8 mouse cellular contexts compared by ENCODE assay signal in genomic region chr13:29985101-29985854, GRCm38 (mm10). TPM values are rescaled to one million over a fixed set of nuclear protein-coding genes. Genes with fewer than 3 reads are reported as not detected.
DNase-seq lines count a peak whose midpoint lies in the region; ATAC-seq and TF ChIP-seq lines count a peak whose summit lies in the region.

No protein-coding gene starts in this region.

- peak overlapping the region; percentile 93 for H3K9ac ChIP-seq in forebrain, embryonic 15.5 days (replicated peaks)
- peak overlapping the region; percentile 96 for H3K9ac ChIP-seq in hindbrain, embryonic 13.5 days

- no peak for TF ChIP-seq CTCF in G1E (IDR thresholded peaks at IDR 0.05; ENCODE audit: low read depth, low read length)

- peak overlapping the region; percentile 100 for H3K4me2 ChIP-seq in forebrain, embryonic 15.5 days (replicated peaks)
- peak overlapping the region; percentile 99 for H3K4me2 ChIP-seq in hindbrain, embryonic 13.5 days

- DNase-seq in G1E (ENCODE audit: low spot score) (peak; percentile 22), adipocyte (ENCODE audit: low spot score) (no peak)
- DNase-seq in left cerebral cortex, adult 18-20 months (ENCODE audit: low spot score in 2 of 2), result peak; percentile 16 to 36
- peak; percentile 26 for DNase-seq in spleen, adult 12 weeks (ENCODE audit: low spot score)

- no peak for ATAC-seq in G1E (ENCODE audit: extremely low read depth, insufficient number of reproducible peaks, low FRiP score, poor library complexity, severe bottlenecking)
- peak; percentile 3; the same call in 1 of the 2 replicates for ATAC-seq in forebrain, embryonic 15.5 days (replicated peaks)
- ATAC-seq in hindbrain, embryonic 13.5 days (ENCODE audit: low FRiP score), result peak; percentile 1

- WGBS in forebrain, embryonic 15.5 days, result under 1% methylated on average over 60 of the region's 62 CpGs
- under 1% methylated on average over 61 of the region's 62 CpGs for WGBS in hindbrain, embryonic 13.5 days
- WGBS in macrophage (ENCODE audit: missing documents), result under 1% methylated on average over 62 of the region's 62 CpGs

- peaks cover 30% of the 10 kb centered on the region for H3K4me1 ChIP-seq in G1E (ENCODE audit: insufficient read depth, low read depth, low read length)
- no peaks in the 10 kb centered on the region for H3K4me1 ChIP-seq in brown adipose tissue, adult 24 weeks (ENCODE audit: control insufficient read depth, insufficient read depth, insufficient read length, low read length)
- peaks cover 27% of the 10 kb centered on the region for H3K4me1 ChIP-seq in forebrain, embryonic 15.5 days
- peaks cover 34% of the 10 kb centered on the region for H3K4me1 ChIP-seq in hindbrain, embryonic 13.5 days (replicated peaks)

- no peaks in the 10 kb centered on the region for H3K9me3 ChIP-seq in G1E (replicated peaks)
- no peaks in the 10 kb centered on the region for H3K9me3 ChIP-seq in forebrain, embryonic 15.5 days
- no peaks in the 10 kb centered on the region for H3K9me3 ChIP-seq in hindbrain, embryonic 13.5 days

- H3K4me3 ChIP-seq in G1E (ENCODE audit: low read depth, low read length), result peak overlapping the region; percentile 94
- peak overlapping the region; percentile 72 for H3K4me3 ChIP-seq in brown adipose tissue, adult 24 weeks (ENCODE audit: insufficient read depth, low read depth, low read length)
- peak overlapping the region; percentile 94 for H3K4me3 ChIP-seq in forebrain, embryonic 15.5 days
- H3K4me3 ChIP-seq in hindbrain, embryonic 13.5 days, result peak overlapping the region; percentile 92
- H3K4me3 ChIP-seq in macrophage (ENCODE audit: inconsistent target), result peak overlapping the region; percentile 43

- no peaks in the 10 kb centered on the region for H3K27me3 ChIP-seq in G1E (ENCODE audit: insufficient read depth, low read length)
- H3K27me3 ChIP-seq in forebrain, embryonic 15.5 days, result no peaks in the 10 kb centered on the region
- H3K27me3 ChIP-seq in hindbrain, embryonic 13.5 days, result no peaks in the 10 kb centered on the region

- peaks cover 36% of the 10 kb centered on the region for H3K79me2 ChIP-seq in macrophage (ENCODE audit: inconsistent target)

- H3K27ac ChIP-seq in brown adipose tissue, adult 24 weeks (replicated peaks; ENCODE audit: low read depth, low read length), result no peak overlapping the region
- H3K27ac ChIP-seq in forebrain, embryonic 15.5 days (replicated peaks), result peak overlapping the region; percentile 86
- H3K27ac ChIP-seq in hindbrain, embryonic 13.5 days, result peak overlapping the region; percentile 93
- H3K27ac ChIP-seq in macrophage, result peak overlapping the region; percentile 70

- H3K36me3 ChIP-seq in G1E (replicated peaks), result peaks cover 20% of the 10 kb centered on the region
- no peaks in the 10 kb centered on the region for H3K36me3 ChIP-seq in forebrain, embryonic 15.5 days
- no peaks in the 10 kb centered on the region for H3K36me3 ChIP-seq in hindbrain, embryonic 13.5 days
- H3K36me3 ChIP-seq in macrophage (ENCODE audit: inconsistent target), result no peaks in the 10 kb centered on the region

RNA-seq across cellular contexts. Expression of gene E2f3, which starts 0.6 kb away (rescaled TPM):
- total RNA-seq in G1E (2014; fragmentation: Nextera tagmentation) (15.5 and 19.8 TPM in 2 replicates), G1E (2017) (13.0 and 15.4 TPM in 2 replicates)
- polyA plus RNA-seq in G1E (2012) (15.5 and 20.0 TPM in 2 replicates), macrophage (2018) (7.9 to 14.8 TPM (median 8.2 TPM) in 3 replicates)
- polyA plus RNA-seq in brown adipose tissue, adult 24 weeks (2012; ENCODE audit: insufficient read depth, insufficient read length, missing spikeins), result 2.2 and 4.2 TPM in 2 replicates
- 7.5 and 8.5 TPM in 2 replicates for polyA plus RNA-seq in forebrain, embryonic 15.5 days (2015; fragmentation: Nextera tagmentation; extraction: Ambion mirVana)
- 4.9 and 5.3 TPM in 2 replicates for polyA plus RNA-seq in hindbrain, embryonic 13.5 days (2015; fragmentation: Nextera tagmentation; extraction: Ambion mirVana)
- total RNA-seq in left cerebral cortex, adult 18-20 months (2021), result 10 to 100 TPM; 19.0 to 20.4 TPM
- total RNA-seq in macrophage (2018; cell fraction: chromatin; rRNA removed), result 10 to 100 TPM; 10.6 to 20.9 (median 15.6) TPM
- total RNA-seq in macrophage (2018; cell fraction: cytosol; rRNA removed), result 10 to 100 TPM; 10.3 to 13.8 (median 11.1) TPM
- total RNA-seq in macrophage (2018; cell fraction: nucleus; rRNA removed), result 10 to 100 TPM; 14.8 to 34.6 (median 19.4) TPM

Comparison
In these comparisons a context has a peak if more than half of its experiments do, and no peak if none do; other contexts are left out.
1. H3K4me3 ChIP-seq: peak in every context shown above with its lines; median percentile 94 in G1E; 94 in forebrain, embryonic 15.5 days; 92 in hindbrain, embryonic 13.5 days; 72 in brown adipose tissue, adult 24 weeks; 43 in macrophage.